9 mouse cellular contexts compared by ENCODE assay signal in genomic region chr4:12334429-12334828, GRCm38 (mm10).
DNase-seq lines count a peak whose midpoint lies in the region; ATAC-seq lines count a peak whose summit lies in the region.
"Had no signal": no experiment of that assay in that cellular context is flagged by ENCODE, and none has a peak within 500 bp of the region (broad histone marks: within the 10 kb centered on the region; RNA-seq: fewer than 3 reads in every experiment).

No protein-coding gene starts in this region.

- no peaks in the 10 kb centered on the region for H3K36me3 ChIP-seq in hindbrain, embryonic 11.5 days (ENCODE audit: control insufficient read depth, insufficient read depth, low read length)
- no peaks in the 10 kb centered on the region for H3K36me3 ChIP-seq in hindbrain, embryonic 10.5 days
- no peaks in the 10 kb centered on the region for H3K36me3 ChIP-seq in intestine, embryonic 15.5 days

- H3K4me2 ChIP-seq in hindbrain, embryonic 11.5 days (replicated peaks; ENCODE audit: low read depth, low read length) = no peak overlapping the region
- no peak overlapping the region for H3K4me2 ChIP-seq in intestine, embryonic 15.5 days (replicated peaks)

- H3K27ac ChIP-seq in hindbrain, embryonic 11.5 days (ENCODE audit: low read depth, low read length) = peak overlapping the region; percentile 60
- no peak overlapping the region for H3K27ac ChIP-seq in hindbrain, embryonic 10.5 days
- H3K27ac ChIP-seq in intestine, embryonic 15.5 days = no peak overlapping the region

- 64% methylated on average over 9 of the region's 9 CpGs for WGBS in hindbrain, embryonic 11.5 days
- 71% methylated on average over 9 of the region's 9 CpGs for WGBS in hindbrain, embryonic 10.5 days
- 50% methylated on average over 9 of the region's 9 CpGs for WGBS in intestine, embryonic 15.5 days

- no peaks in the 10 kb centered on the region for H3K9me3 ChIP-seq in hindbrain, embryonic 11.5 days (ENCODE audit: control insufficient read depth, low read length)
- H3K9me3 ChIP-seq in hindbrain, embryonic 10.5 days = no peaks in the 10 kb centered on the region; the same call in 1 of the 2 replicates
- H3K9me3 ChIP-seq in intestine, embryonic 15.5 days = no peaks in the 10 kb centered on the region

- H3K4me3 ChIP-seq in hindbrain, embryonic 11.5 days (ENCODE audit: low read depth, low read length) = no peak overlapping the region
- H3K4me3 ChIP-seq in hindbrain, embryonic 10.5 days = no peak overlapping the region
- H3K4me3 ChIP-seq in intestine, embryonic 15.5 days (replicated peaks) = no peak overlapping the region

- H3K9ac ChIP-seq in hindbrain, embryonic 11.5 days (ENCODE audit: low read depth, low read length) = no peak overlapping the region
- H3K9ac ChIP-seq in intestine, embryonic 15.5 days = no peak overlapping the region

- ATAC-seq in hindbrain, embryonic 11.5 days (ENCODE audit: low FRiP score) = peak; percentile 91
- ATAC-seq in intestine, embryonic 15.5 days = no peak

- H3K27me3 ChIP-seq in hindbrain, embryonic 11.5 days (ENCODE audit: control insufficient read depth, insufficient read depth, low read length) = no peaks in the 10 kb centered on the region
- no peaks in the 10 kb centered on the region for H3K27me3 ChIP-seq in hindbrain, embryonic 10.5 days (ENCODE audit: insufficient read depth, poor library complexity, severe bottlenecking)
- H3K27me3 ChIP-seq in intestine, embryonic 15.5 days (replicated peaks) = no peaks in the 10 kb centered on the region

- DNase-seq in hindbrain, embryonic 11.5 days (ENCODE audit: low spot score) = peak; percentile 17
- no peak for DNase-seq in hindbrain, embryonic 10.5 days (ENCODE audit: low spot score)
- DNase-seq in right cerebral cortex, postnatal 10 days (ENCODE audit: low spot score in 2 of 2) = peak; percentile 28 to 36
- DNase-seq in right cerebral cortex, postnatal 4 days = no peak
- peak; percentile 39 for DNase-seq in lung, postnatal 14 days
- no peak for DNase-seq in ovary, postnatal 14 days (ENCODE audit: low spot score)
- DNase-seq: cerebellum, postnatal 36 days; heart, postnatal 36 days had no signal

- no peaks in the 10 kb centered on the region for H3K4me1 ChIP-seq in hindbrain, embryonic 11.5 days (replicated peaks; ENCODE audit: control insufficient read depth, insufficient read depth, low read length)
- H3K4me1 ChIP-seq in hindbrain, embryonic 10.5 days (replicated peaks) = 0 out of 2 replicates have a peak, but pooled peaks cover 5% of the 10 kb centered on the region
- H3K4me1 ChIP-seq in intestine, embryonic 15.5 days (replicated peaks) = no peaks in the 10 kb centered on the region

Comparison
In these comparisons a context has a peak if more than half of its experiments do, and no peak if none do; other contexts are left out.
1. DNase-seq: peak in hindbrain, embryonic 11.5 days (single experiment), right cerebral cortex, postnatal 10 days (2 of 2) and lung, postnatal 14 days (single experiment); none in hindbrain, embryonic 10.5 days (single experiment), right cerebral cortex, postnatal 4 days (single experiment) and ovary, postnatal 14 days (single experiment).